Mouse (Mus musculus) limb, embryonic 13.5 days (tissue): ENCODE measurements around the gene Tubd1. TPM values are rescaled to one million over a fixed set of nuclear protein-coding genes. Genes with fewer than 3 reads are reported as not detected.

Experiments used
- ATAC-seq: fragments of 200-750 bp; cut with Nextera tagmentation; 2 replicates; pipeline ENCODE4 v1.8.0; 2017; ENCODE audit warnings: low read depth, moderate number of reproducible peaks, moderate TSS enrichment; ENCODE audit not compliant: low FRiP score
- H3K27ac ChIP-seq: fragments of 300-500 bp; sonication (generic); 2 replicates; pipeline ENCODE4 v1.5.1; 2015; ENCODE audit warnings: inconsistent platforms, mild to moderate bottlenecking, moderate library complexity
- H3K27me3 ChIP-seq: fragments of 300-500 bp; sonication (generic); 2 replicates; pipeline ENCODE4 v1.6.1; 2015; ENCODE audit warnings: mild to moderate bottlenecking, inconsistent platforms
- H3K36me3 ChIP-seq: fragments of 300-500 bp; sonication (generic); 2 replicates; pipeline ENCODE4 v1.6.1; 2015; ENCODE audit warnings: inconsistent platforms, mild to moderate bottlenecking, moderate library complexity
- H3K4me1 ChIP-seq: fragments of 300-500 bp; sonication (generic); 2 replicates; pipeline ENCODE4 v1.6.1; 2015; ENCODE audit warnings: inconsistent platforms
- H3K4me2 ChIP-seq: fragments of 300-500 bp; sonication (generic); replicated peaks from 2 replicates; pipeline ENCODE4 v1.6.1; 2015; ENCODE audit warnings: inconsistent platforms, mild to moderate bottlenecking, moderate library complexity
- H3K4me3 ChIP-seq: fragments of 300-500 bp; sonication (generic); 2 replicates; pipeline ENCODE4 v1.5.1; 2015; ENCODE audit warnings: moderate library complexity, mild to moderate bottlenecking, inconsistent platforms
- H3K9ac ChIP-seq: fragments of 300-500 bp; sonication (generic); 2 replicates; pipeline ENCODE4 v1.6.1; 2015; ENCODE audit warnings: mild to moderate bottlenecking, inconsistent platforms
- H3K9me3 ChIP-seq: fragments of 300-500 bp; sonication (generic); 2 replicates; pipeline ENCODE4 v1.6.1; 2016; ENCODE audit warnings: inconsistent platforms
- WGBS: fragments of 180-500 bp; shearing (Covaris S2); methylation state at CpG from one replicate; pipeline ENCODE4 v1.1.7; 2015; 5-methylcytosine and 5-hydroxymethylcytosine counted together
- polyA plus RNA-seq: library from polyadenylated mRNA; unstranded; fragments of >200 nt; fragmentation: Nextera tagmentation; extraction: Ambion mirVana; gene quantifications from 2 replicates; pipeline ENCODE4 v1.2.1, GENCODE M21; 2015

Tubd1 gene
- polyA plus RNA-seq, 1 experiment from 2014 or later, result 10.9 TPM

DNA sequence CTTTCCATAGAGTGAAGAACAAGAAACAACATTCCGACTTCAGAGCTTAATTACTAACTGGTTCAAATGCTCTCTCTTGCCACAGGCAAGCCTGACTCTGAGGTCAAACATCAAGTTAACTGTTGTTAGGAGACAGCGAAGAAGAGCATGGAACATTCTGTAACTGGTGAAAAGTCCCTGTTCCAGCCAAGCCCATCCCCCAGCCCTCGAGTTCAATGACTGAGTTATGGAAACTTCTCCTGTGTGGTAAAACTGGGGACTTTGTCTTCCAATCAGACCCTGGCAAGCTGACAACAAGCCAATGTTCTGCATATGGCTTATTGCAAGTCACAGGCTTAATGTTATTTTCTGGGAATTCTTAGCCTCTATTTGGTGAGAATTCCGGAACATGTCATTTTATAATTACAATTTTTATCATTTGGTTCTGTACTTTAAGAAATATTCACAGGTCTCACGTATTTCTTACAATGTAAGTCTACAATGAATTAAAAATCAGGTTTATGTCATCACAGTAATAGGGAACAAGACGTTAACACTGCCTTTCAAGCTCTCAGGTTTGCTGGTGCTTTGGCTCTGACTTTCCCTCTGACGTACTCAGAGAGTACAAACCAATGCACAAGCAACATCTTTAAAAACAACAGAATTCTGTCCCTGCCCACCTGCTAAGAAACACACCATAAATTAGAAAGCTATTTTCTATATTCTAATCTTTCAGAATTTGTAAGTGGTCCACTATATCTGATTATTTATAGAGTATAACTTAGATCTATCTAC, 51.6 kb downstream of the Tubd1 start:
- no peak for ATAC-seq
- no peaks in the 10 kb centered on the region for H3K9me3 ChIP-seq
- no peaks in the 10 kb centered on the region for H3K4me1 ChIP-seq
- H3K36me3 ChIP-seq, result no peaks in the 10 kb centered on the region
- H3K4me3 ChIP-seq, result no peak overlapping the region
- 73% methylated on average over 7 of the region's 7 CpGs for WGBS
- no peak overlapping the region for H3K4me2 ChIP-seq
- no peak overlapping the region for H3K9ac ChIP-seq
- no peaks in the 10 kb centered on the region for H3K27me3 ChIP-seq
- no peak overlapping the region for H3K27ac ChIP-seq

- WGBS, result 88% methylated on average over 3 of the region's 3 CpGs
- ATAC-seq, result no peak
- H3K36me3 ChIP-seq, result no peaks in the 10 kb centered on the region
- H3K27ac ChIP-seq, result no peak overlapping the region
- no peaks in the 10 kb centered on the region for H3K27me3 ChIP-seq
- no peak overlapping the region for H3K4me2 ChIP-seq
- H3K9ac ChIP-seq, result no peak overlapping the region
- no peaks in the 10 kb centered on the region for H3K9me3 ChIP-seq
- no peak overlapping the region for H3K4me3 ChIP-seq
- H3K4me1 ChIP-seq, result no peaks in the 10 kb centered on the region
Measured at GRCm38 (mm10) chr11:86596976-86597375, 52.2 kb downstream of the Tubd1 start.

DNA sequence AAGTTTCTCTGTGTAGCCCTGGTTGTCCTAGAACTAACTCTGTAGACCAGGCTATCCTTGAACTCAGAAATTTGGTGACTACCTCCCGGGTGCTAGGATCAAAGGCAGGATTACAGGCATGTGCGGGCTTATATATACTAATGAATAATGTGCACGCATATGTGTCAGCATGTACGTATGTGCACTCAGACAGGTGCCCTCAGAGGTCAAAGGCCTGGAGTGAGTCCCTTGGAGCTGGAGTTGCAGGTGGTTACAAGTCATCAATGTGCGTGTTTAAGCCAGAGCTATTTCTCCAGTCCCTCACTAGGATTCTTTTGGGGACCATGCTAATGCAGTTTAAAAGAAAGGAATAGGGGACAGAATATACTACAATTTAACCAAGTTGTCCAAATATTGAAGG, 53.4 kb downstream of the Tubd1 start:
- Histone ChIP-seq H3K27me3 (no peaks in the 10 kb centered on the region), H3K9ac (no peak overlapping the region), H3K4me3 (no peak overlapping the region), H3K36me3 (no peaks in the 10 kb centered on the region), H3K27ac (no peak overlapping the region), H3K4me2 (no peak overlapping the region), H3K4me1 (no peaks in the 10 kb centered on the region), H3K9me3 (no peaks in the 10 kb centered on the region)
- 82% methylated on average over 5 of the region's 5 CpGs for WGBS
- no peak for ATAC-seq

GRCm38 (mm10) chr11:86598572-86598971, 53.8 kb downstream of the Tubd1 start:
- Histone ChIP-seq H3K4me2 (no peak overlapping the region), H3K36me3 (no peaks in the 10 kb centered on the region), H3K9me3 (no peaks in the 10 kb centered on the region), H3K9ac (no peak overlapping the region), H3K27me3 (no peaks in the 10 kb centered on the region), H3K27ac (no peak overlapping the region), H3K4me3 (no peak overlapping the region), H3K4me1 (no peaks in the 10 kb centered on the region)
- WGBS, result 81% methylated on average over 1 of the region's 1 CpGs
- ATAC-seq, result no peak

GRCm38 (mm10) chr11:86599378-86600208, 54.8 kb downstream of the Tubd1 start:
- 71% methylated on average over 4 of the region's 4 CpGs for WGBS
- no peak overlapping the region for H3K4me3 ChIP-seq

GRCm38 (mm10) chr11:86600209-86600557, 55.4 kb downstream of the Tubd1 start:
- no peak overlapping the region for H3K4me2 ChIP-seq
- 82% methylated on average over 7 of the region's 7 CpGs for WGBS
- no peak overlapping the region for H3K27ac ChIP-seq
- no peaks in the 10 kb centered on the region; the same call in 1 of the 2 replicates for H3K36me3 ChIP-seq
- H3K4me3 ChIP-seq, result no peak overlapping the region
- no peaks in the 10 kb centered on the region for H3K4me1 ChIP-seq
- H3K9ac ChIP-seq, result no peak overlapping the region
- no peak for ATAC-seq
- H3K9me3 ChIP-seq, result no peaks in the 10 kb centered on the region
- no peaks in the 10 kb centered on the region for H3K27me3 ChIP-seq

More at GRCm38 (mm10) chr11:86599378-86600208, 54.8 kb downstream of the Tubd1 start:
- no peak overlapping the region for H3K9ac ChIP-seq
- H3K4me1 ChIP-seq, result no peaks in the 10 kb centered on the region
- H3K27ac ChIP-seq, result no peak overlapping the region
- ATAC-seq, result no peak
- no peaks in the 10 kb centered on the region for H3K36me3 ChIP-seq
- no peaks in the 10 kb centered on the region for H3K9me3 ChIP-seq
- H3K27me3 ChIP-seq, result no peaks in the 10 kb centered on the region
- H3K4me2 ChIP-seq, result no peak overlapping the region

DNA sequence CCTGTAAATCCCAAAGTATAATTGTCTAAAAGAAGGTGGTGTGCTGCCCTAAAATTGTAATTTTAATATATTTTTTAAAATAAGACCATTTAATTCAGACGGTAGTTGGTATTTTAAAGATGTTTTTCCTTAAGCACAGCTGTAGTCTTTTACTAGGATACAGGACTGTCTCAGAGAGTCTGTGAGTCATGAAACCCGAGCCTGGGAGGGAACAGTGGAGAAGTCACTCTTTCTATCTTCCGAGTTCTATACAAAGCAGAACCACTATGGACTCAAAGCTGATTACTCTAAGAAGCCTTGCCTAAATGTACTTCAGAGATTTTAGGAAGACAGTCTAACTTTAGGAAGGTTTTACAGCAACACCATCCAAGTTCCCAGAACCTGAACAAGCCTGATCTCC, 57.3 kb downstream of the Tubd1 start:
- ATAC-seq, result no peak
- Histone ChIP-seq H3K9ac (no peak overlapping the region), H3K36me3 (peaks cover 10% of the 10 kb centered on the region), H3K4me2 (no peak overlapping the region), H3K4me3 (no peak overlapping the region), H3K4me1 (no peaks in the 10 kb centered on the region), H3K27ac (no peak overlapping the region), H3K9me3 (0 out of 2 replicates have a peak, but pooled peaks cover 5% of the 10 kb centered on the region), H3K27me3 (no peaks in the 10 kb centered on the region)
- WGBS, result 52% methylated on average over 3 of the region's 3 CpGs

DNA sequence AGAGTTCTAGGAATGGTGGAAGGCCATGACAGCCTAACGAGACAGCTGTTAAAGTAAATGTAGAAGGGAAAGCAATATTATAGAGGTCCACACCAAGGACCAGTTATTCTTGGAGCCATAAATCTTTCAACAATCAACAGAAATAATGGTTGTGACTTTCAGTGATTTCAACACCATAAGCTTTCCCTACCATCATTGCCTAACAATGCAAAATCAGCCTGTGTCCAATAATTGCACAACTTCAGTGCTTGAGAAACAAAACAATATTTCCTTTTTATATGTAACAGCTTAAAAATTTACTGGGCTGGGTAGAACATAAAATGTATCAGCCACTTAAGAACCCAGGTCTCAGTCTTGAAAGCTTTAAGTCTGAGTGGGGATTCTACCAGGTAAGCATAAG, 58.9 kb downstream of the Tubd1 start:
- Histone ChIP-seq H3K4me1 (no peaks in the 10 kb centered on the region), H3K4me2 (no peak overlapping the region), H3K4me3 (no peak overlapping the region), H3K27ac (no peak overlapping the region), H3K9me3 (0 out of 2 replicates have a peak, but pooled peaks cover 5% of the 10 kb centered on the region), H3K9ac (no peak overlapping the region), H3K36me3 (peaks cover 10% of the 10 kb centered on the region), H3K27me3 (no peaks in the 10 kb centered on the region)
- ATAC-seq, result no peak
- WGBS, result 71% methylated on average over 1 of the region's 1 CpGs

- Histone ChIP-seq H3K9ac (no peak overlapping the region), H3K4me1 (no peaks in the 10 kb centered on the region), H3K4me3 (no peak overlapping the region), H3K9me3 (0 out of 2 replicates have a peak, but pooled peaks cover 5% of the 10 kb centered on the region), H3K27ac (no peak overlapping the region), H3K36me3 (peaks cover 10% of the 10 kb centered on the region), H3K27me3 (no peaks in the 10 kb centered on the region), H3K4me2 (no peak overlapping the region)
- ATAC-seq, result no peak
- 91% methylated on average over 3 of the region's 3 CpGs for WGBS
Measured at GRCm38 (mm10) chr11:86604289-86604688, 59.5 kb downstream of the Tubd1 start.

- Histone ChIP-seq H3K4me2 (no peak overlapping the region), H3K4me3 (no peak overlapping the region), H3K9me3 (0 out of 2 replicates have a peak, but pooled peaks cover 5% of the 10 kb centered on the region), H3K27me3 (no peaks in the 10 kb centered on the region), H3K27ac (no peak overlapping the region), H3K4me1 (no peaks in the 10 kb centered on the region), H3K36me3 (peaks cover 10% of the 10 kb centered on the region), H3K9ac (no peak overlapping the region)
- WGBS, result 88% methylated on average over 5 of the region's 5 CpGs
- no peak for ATAC-seq
Measured at GRCm38 (mm10) chr11:86604732-86605520, 60.1 kb downstream of the Tubd1 start.

DNA sequence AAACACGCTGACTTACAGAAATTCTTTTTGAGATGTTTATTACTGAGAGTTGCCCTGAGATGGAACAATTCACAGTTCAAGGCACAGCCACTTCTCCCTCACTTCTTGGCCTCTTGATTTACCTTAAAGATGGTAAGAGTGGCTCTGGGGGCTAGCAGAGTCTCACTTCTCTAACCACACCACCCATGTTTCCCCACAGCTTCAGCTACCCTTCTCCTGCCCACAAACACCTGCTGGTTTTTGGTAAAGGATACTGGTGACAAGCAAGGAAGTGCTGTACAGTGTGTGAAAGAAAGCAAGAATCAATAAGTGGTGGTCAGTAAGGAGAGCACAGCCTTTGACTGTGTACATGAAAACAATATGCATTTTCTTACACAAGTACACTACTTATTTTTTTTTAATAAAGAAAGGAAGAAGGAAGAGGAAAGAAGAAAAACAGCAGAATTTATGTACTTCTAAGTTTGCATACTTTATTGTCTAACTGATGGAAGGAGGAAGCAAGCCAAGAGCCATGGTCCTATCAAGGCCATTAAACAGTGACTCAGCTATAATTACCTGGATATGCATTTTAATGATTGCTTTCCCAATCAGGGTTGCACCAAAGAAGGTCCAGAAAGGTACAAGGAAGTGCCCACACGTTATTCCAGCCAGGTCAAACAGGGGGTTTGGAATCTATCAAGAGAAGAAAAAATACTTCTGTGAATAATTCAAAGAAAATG, 62.0 kb downstream of the Tubd1 start:
- WGBS, result 87% methylated on average over 2 of the region's 2 CpGs
- no peak overlapping the region for H3K4me3 ChIP-seq

More for the DNA sequence above, 62.0 kb downstream of the Tubd1 start:
- Histone ChIP-seq H3K4me1 (no peaks in the 10 kb centered on the region), H3K27ac (no peak overlapping the region), H3K9ac (no peak overlapping the region), H3K27me3 (no peaks in the 10 kb centered on the region), H3K36me3 (peaks cover 10% of the 10 kb centered on the region), H3K9me3 (0 out of 2 replicates have a peak, but pooled peaks cover 5% of the 10 kb centered on the region), H3K4me2 (no peak overlapping the region)
- no peak for ATAC-seq
